Mouse (Mus musculus) stomach, adult 2 months (tissue): ENCODE data around the gene Pdgfa. TPM values are rescaled to one million over a fixed set of nuclear protein-coding genes. Genes with fewer than 3 reads are reported as not detected.

Source experiments
- polyA plus RNA-seq: library from polyadenylated mRNA; depleted of rRNA; stranded (reverse); fragments of >200 nt; gene quantifications from 2 replicates; pipeline ENCODE4 v1.2.3, GENCODE M21; 2012; rRNA removed

The Pdgfa gene
- polyA plus RNA-seq = 27.4 and 66.9 TPM in 2 replicates

DNA sequence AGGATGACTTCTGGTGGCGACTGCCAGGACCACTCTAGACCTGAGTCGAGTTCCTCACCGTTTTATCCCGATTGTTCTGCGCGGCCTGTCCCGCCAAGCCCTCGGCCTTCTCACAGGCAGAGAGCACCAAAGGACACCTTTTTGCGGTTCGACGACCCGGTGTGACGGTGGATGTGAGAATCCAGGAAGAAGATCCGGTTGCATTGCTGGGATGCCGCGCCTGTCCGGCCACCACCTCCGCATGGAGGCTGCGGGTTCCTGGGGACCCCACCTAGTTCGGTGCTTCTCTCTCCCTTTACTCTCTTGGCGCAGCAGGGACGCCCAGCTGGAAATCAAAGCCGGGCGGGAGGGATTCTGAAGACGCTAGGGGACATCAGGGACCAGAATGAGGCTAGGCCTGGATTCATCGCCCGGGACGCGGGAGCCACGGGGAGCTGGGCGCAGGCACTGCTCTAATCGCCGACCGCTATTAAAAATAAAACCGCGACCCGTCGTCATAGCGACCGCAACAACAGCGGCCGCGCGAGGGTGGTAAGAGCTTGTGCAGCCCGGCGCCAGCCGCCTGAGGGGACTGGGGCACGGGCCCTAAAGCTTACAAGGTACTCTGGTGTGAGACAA lies at the start of gene Pdgfa:
Pdgfa (minus strand) TSS at position 200 of the 618 bp plus-strand sequence.

Other genes with a start within 250 kb of the Pdgfa start
- 7.6 and 11.2 TPM in 2 replicates for gene Fam20c, start 242.9 kb downstream of the Pdgfa start, polyA plus RNA-seq
- gene Gm5294, start 177.3 kb downstream of the Pdgfa start, polyA plus RNA-seq = 0.17 and 1.6 TPM in 2 replicates
- 3.5 and 4.0 TPM in 2 replicates for gene Prkar1b, start 152.6 kb upstream of the Pdgfa start, polyA plus RNA-seq
- gene Dnaaf5, start 152.9 kb upstream of the Pdgfa start, polyA plus RNA-seq = 9.1 and 9.9 TPM in 2 replicates
- 9.5 and 14.7 TPM in 2 replicates for gene Sun1, start 203.3 kb upstream of the Pdgfa start, polyA plus RNA-seq